Mouse (Mus musculus) neutrophil, adult 59 days (primary cell): ENCODE results near the gene Rab5a. TPM values are rescaled to one million over a fixed set of nuclear protein-coding genes. Genes with fewer than 3 reads are reported as not detected.

ENCODE experiments used
- total RNA-seq, 2 experiments: library from RNA; stranded (reverse); gene quantifications; 1 replicate in 1 of 2; 2 replicates in 1 of 2; pipeline ENCODE4 v1.2.4; 2023

Rab5a gene
- total RNA-seq: 10 to 100 TPM; 74.4 to 85.5 TPM

GRCm38 (mm10) chr17:53478858-53479603, at the start of gene Rab5a:
Gene Rab5a, plus strand, starts transcription at chr17:53479234.

GRCm38 (mm10) chr17:53462603-53463495, 16.2 kb upstream of the Rab5a start, which contains the start of gene Efhb:
Gene Efhb, minus strand, starts transcription at chr17:53463321.

GRCm38 (mm10) chr17:53539351-53539750, 60.3 kb downstream of the Rab5a start, which contains the start of gene Pp2d1:
Gene Pp2d1, minus strand, starts transcription at chr17:53539451.

Other genes with a start within 250 kb of the Rab5a start
- under 1 TPM in 1 of 2 experiments, not detected in 1; 0.22 TPM for gene Efhb, start 15.9 kb upstream of the Rab5a start, total RNA-seq
- not detected for gene Pp2d1, start 60.2 kb downstream of the Rab5a start, total RNA-seq
- 10 to 100 TPM; 54.4 to 55.0 TPM for gene Kat2b, start 87.6 kb downstream of the Rab5a start, total RNA-seq
- gene Sgo1, start 210.1 kb downstream of the Rab5a start, total RNA-seq: 10 to 100 TPM; 10.7 to 17.5 TPM